Mouse (Mus musculus) kidney, postnatal 0 days (tissue): Measurements from ENCODE around the gene Nucks1. TPM values are rescaled to one million over a fixed set of nuclear protein-coding genes. Genes with fewer than 3 reads are reported as not detected.

Experiments used
- ATAC-seq: fragments of 200-750 bp; cut with Nextera tagmentation; replicated peaks from 2 replicates; pipeline ENCODE4 v1.8.0; 2017; ENCODE audit warnings: low read depth, moderate number of reproducible peaks, moderate TSS enrichment, moderate library complexity; ENCODE audit not compliant: low FRiP score
- DNase-seq: peaks from one replicate; pipeline ENCODE4 v3.0.0-alpha.2; 2016; ENCODE audit warnings: low spot score
- H3K27ac ChIP-seq: fragments of 300-500 bp; sonication (generic); 2 replicates; pipeline ENCODE4 v1.5.1; 2014; ENCODE audit warnings: mild to moderate bottlenecking
- H3K27me3 ChIP-seq: fragments of 300-500 bp; sonication (generic); 2 replicates; pipeline ENCODE4 v1.6.1; 2014; ENCODE audit warnings: low read length, mixed read lengths; ENCODE audit not compliant: insufficient read depth
- H3K36me3 ChIP-seq: fragments of 300-500 bp; sonication (generic); 2 replicates; pipeline ENCODE4 v1.6.1; 2014; ENCODE audit warnings: low read length, mixed read lengths; ENCODE audit not compliant: insufficient read depth
- H3K4me1 ChIP-seq: fragments of 300-500 bp; sonication (generic); replicated peaks from 2 replicates; pipeline ENCODE4 v1.6.1; 2014; ENCODE audit warnings: antibody characterized with exemption, low read length, mixed read lengths; ENCODE audit not compliant: insufficient read depth
- H3K4me2 ChIP-seq: fragments of 300-500 bp; sonication (generic); 2 replicates; pipeline ENCODE4 v1.6.1; 2014; ENCODE audit warnings: mild to moderate bottlenecking, low read length, moderate library complexity, mixed read lengths
- H3K4me3 ChIP-seq: fragments of 300-500 bp; sonication (generic); replicated peaks from 2 replicates; pipeline ENCODE4 v1.5.1; 2014; ENCODE audit warnings: low read depth, low read length
- H3K9ac ChIP-seq: fragments of 300-500 bp; sonication (generic); 2 replicates; pipeline ENCODE4 v1.6.1; 2014; ENCODE audit warnings: low read depth, low read length
- H3K9me3 ChIP-seq: fragments of 300-500 bp; sonication (generic); replicated peaks from 2 replicates; pipeline ENCODE4 v1.6.1; 2016; ENCODE audit warnings: low read length, inconsistent platforms, mixed read lengths
- CTCF ChIP-seq: IDR thresholded peaks from 2 replicates; pipeline ENCODE4 v1.5.1; 2016; ENCODE audit warnings: antibody characterized with exemption, low read depth, mild to moderate bottlenecking, moderate library complexity
- WGBS: fragments of 180-500 bp; shearing (Covaris S2); extraction: QIAGEN DNeasy Blood & Tissue Kit; methylation state at CpG from one replicate; pipeline ENCODE4 v1.1.7; 2014; 5-methylcytosine and 5-hydroxymethylcytosine counted together
- polyA plus RNA-seq: library from polyadenylated mRNA; unstranded; fragments of >200 nt; fragmentation: Nextera tagmentation; extraction: Ambion mirVana; gene quantifications from 2 replicates; pipeline ENCODE4 v1.2.1, GENCODE M21; 2015

The Nucks1 gene
- polyA plus RNA-seq, 1 experiment from 2014 or later = 55.2 TPM

DNA sequence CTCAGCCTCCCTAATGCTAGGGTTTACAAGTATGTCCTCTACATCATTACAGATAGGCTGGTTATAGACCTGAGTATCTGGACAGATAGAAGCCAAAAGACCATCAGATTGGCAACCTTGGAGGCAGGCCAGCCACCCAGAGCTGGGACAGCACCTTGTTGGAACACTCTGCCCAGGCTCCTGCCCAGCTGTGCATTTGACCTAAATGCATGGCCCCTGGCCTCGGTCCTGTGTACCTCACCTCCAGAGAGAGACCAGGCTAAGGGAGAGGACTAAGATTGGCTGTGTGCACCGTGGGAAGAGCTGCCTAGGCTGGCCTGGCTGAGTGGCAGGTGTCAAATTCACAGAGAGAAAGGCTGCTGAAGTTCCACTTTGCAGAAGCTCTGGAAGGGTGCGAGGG lies 58.2 kb downstream of the Nucks1 start:
- no peak for TF ChIP-seq CTCF
- H3K4me2 ChIP-seq = no peak overlapping the region
- no peak overlapping the region for H3K9ac ChIP-seq
- 35% methylated on average over 3 of the region's 3 CpGs for WGBS
- no peaks in the 10 kb centered on the region for H3K27me3 ChIP-seq
- ATAC-seq (no peak), DNase-seq (no peak)
- no peaks in the 10 kb centered on the region for H3K9me3 ChIP-seq
- H3K4me1 ChIP-seq = peaks cover 50% of the 10 kb centered on the region
- no peaks in the 10 kb centered on the region for H3K36me3 ChIP-seq
- H3K27ac ChIP-seq = peak overlapping the region; percentile 66
- no peak overlapping the region for H3K4me3 ChIP-seq

GRCm38 (mm10) chr1:131968983-131969382 lies 58.6 kb downstream of the Nucks1 start:
- 69% methylated on average over 6 of the region's 6 CpGs for WGBS
- Histone ChIP-seq H3K9me3 (no peaks in the 10 kb centered on the region), H3K4me2 (no peak overlapping the region), H3K36me3 (no peaks in the 10 kb centered on the region), H3K27me3 (no peaks in the 10 kb centered on the region), H3K27ac (peak overlapping the region; percentile 66), H3K4me1 (peaks cover 48% of the 10 kb centered on the region), H3K4me3 (no peak overlapping the region), H3K9ac (no peak overlapping the region)
- no peak for DNase-seq
- TF ChIP-seq CTCF = no peak
- ATAC-seq = peak; percentile 60; the same call in 1 of the 2 replicates

- no peak overlapping the region for H3K4me3 ChIP-seq
- H3K27ac ChIP-seq = no peak overlapping the region
- TF ChIP-seq CTCF = no peak
- H3K9me3 ChIP-seq = no peaks in the 10 kb centered on the region
- H3K36me3 ChIP-seq = no peaks in the 10 kb centered on the region
- H3K4me1 ChIP-seq = peaks cover 46% of the 10 kb centered on the region
- no peak overlapping the region for H3K9ac ChIP-seq
- ATAC-seq (no peak), DNase-seq (no peak)
- WGBS = 46% methylated on average over 4 of the region's 4 CpGs
- H3K4me2 ChIP-seq = no peak overlapping the region
- no peaks in the 10 kb centered on the region for H3K27me3 ChIP-seq
These were observed 59.5 kb downstream of the Nucks1 start for GRCm38 (mm10) chr1:131969825-131970224.

DNA sequence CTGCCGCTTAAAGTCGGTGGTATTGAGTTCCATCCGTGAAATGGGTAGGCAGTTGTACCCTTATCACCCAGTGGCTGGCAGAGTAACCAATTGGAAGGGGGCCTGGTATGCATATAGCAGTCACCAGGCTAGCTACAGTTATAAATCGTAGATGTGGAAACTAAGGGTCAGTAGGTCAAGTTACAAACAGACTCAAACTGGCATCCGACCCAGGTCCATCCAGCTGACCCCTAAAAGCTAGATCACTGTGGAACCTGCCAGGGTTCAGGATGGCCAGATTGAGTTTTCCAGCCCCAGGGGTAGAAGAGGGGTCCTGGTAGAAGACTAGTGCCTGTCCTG lies 60.0 kb downstream of the Nucks1 start:
- no peak for ATAC-seq
- H3K27ac ChIP-seq = peak overlapping the region; percentile 77; the same call in 1 of the 2 replicates

GRCm38 (mm10) chr1:131970661-131971520 lies 60.6 kb downstream of the Nucks1 start:
- Histone ChIP-seq H3K27ac (peak overlapping the region; percentile 77), H3K4me1 (peaks cover 46% of the 10 kb centered on the region), H3K36me3 (no peaks in the 10 kb centered on the region), H3K9me3 (no peaks in the 10 kb centered on the region), H3K4me3 (no peak overlapping the region), H3K4me2 (peak overlapping the region; percentile 18; the same call in 1 of the 2 replicates), H3K27me3 (no peaks in the 10 kb centered on the region), H3K9ac (0 out of 2 replicates have a peak overlapping the region, but pooled peaks have one; percentile 19)
- DNase-seq (no peak), ATAC-seq (no peak)
- TF ChIP-seq CTCF = no peak
- 13% methylated on average over 16 of the region's 16 CpGs for WGBS

More for the DNA sequence above, 60.0 kb downstream of the Nucks1 start:
- no peak for DNase-seq
- Histone ChIP-seq H3K4me2 (no peak overlapping the region), H3K4me3 (no peak overlapping the region), H3K9me3 (no peaks in the 10 kb centered on the region), H3K36me3 (no peaks in the 10 kb centered on the region), H3K9ac (no peak overlapping the region), H3K4me1 (peaks cover 46% of the 10 kb centered on the region), H3K27me3 (no peaks in the 10 kb centered on the region)
- WGBS = 42% methylated on average over 5 of the region's 5 CpGs
- no peak for TF ChIP-seq CTCF

DNA sequence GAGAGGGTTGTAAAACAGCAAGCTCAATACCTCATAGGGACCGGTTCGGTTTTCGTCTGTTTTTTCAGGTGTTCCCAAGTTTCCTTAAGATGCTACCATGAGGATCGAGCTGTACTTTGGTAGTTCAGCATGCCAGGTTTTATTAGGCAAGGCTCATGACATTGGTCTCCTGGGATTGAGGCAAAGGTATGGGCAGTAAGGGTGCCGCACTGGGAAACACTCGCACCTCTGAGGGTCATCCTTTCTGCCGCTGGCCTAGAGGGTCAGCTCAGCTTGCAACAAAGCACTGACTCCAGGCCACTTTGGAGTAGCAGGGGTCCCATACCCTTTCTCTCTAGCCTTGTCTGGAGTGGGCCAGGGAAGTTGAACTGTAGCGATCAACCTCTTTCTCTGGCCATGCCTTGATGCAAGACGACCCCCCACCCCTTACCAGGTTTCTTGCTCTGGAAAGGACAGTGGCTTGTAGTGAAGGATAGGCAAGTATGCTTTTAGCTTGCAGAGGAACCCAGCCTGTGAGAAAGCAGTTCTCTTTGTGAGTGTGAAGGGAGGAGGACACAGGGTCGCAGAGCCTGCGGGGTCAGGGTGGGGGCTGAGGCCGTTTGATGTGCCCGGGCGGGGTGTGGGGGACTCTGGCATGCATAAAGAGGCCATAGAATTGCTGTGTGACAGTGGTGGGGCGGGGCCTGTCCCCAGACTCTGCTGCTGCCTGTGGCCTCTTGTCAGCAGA lies 61.6 kb downstream of the Nucks1 start:
- TF ChIP-seq CTCF = no peak
- no peak overlapping the region for H3K4me3 ChIP-seq
- H3K9ac ChIP-seq = peak overlapping the region; percentile 31; the same call in 1 of the 2 replicates
- H3K27ac ChIP-seq = peak overlapping the region; percentile 77
- 38% methylated on average over 15 of the region's 15 CpGs for WGBS
- H3K36me3 ChIP-seq = no peaks in the 10 kb centered on the region
- peak; percentile 55 for DNase-seq
- no peak overlapping the region for H3K4me2 ChIP-seq
- H3K27me3 ChIP-seq = no peaks in the 10 kb centered on the region
- peaks cover 43% of the 10 kb centered on the region for H3K4me1 ChIP-seq
- no peaks in the 10 kb centered on the region for H3K9me3 ChIP-seq
- peak; percentile 23; the same call in 1 of the 2 replicates for ATAC-seq
